Mouse (Mus musculus) C2C12 (cell line): ENCODE measurements at regions not wholly inside any gene's neighbourhood (a gene's known extent, or its start where the extent isn't known, plus 50 kb on each side); places are given as distances from the start of the nearest gene placed in this dataset.

Experiments used
- H3K27me3 ChIP-seq: one replicate; pipeline ENCODE4 v1.6.1; 2011; ENCODE audit not compliant: control insufficient read depth, insufficient read depth, insufficient read length
- H3K36me3 ChIP-seq: one replicate; pipeline ENCODE4 v1.6.1; 2011; ENCODE audit not compliant: control insufficient read depth, insufficient read depth
- H3K4me3 ChIP-seq: one replicate; pipeline ENCODE4 v1.5.1; 2011; ENCODE audit warnings: mild to moderate bottlenecking, control low read depth; ENCODE audit not compliant: poor library complexity, insufficient read depth, severe bottlenecking
- H3K79me2 ChIP-seq: one replicate; pipeline ENCODE4 v1.6.1; 2011; ENCODE audit not compliant: control insufficient read depth, insufficient read depth
- H3K79me3 ChIP-seq: one replicate; pipeline ENCODE4 v1.6.1; 2011; ENCODE audit warnings: low read depth, control low read depth
- H3ac ChIP-seq: one replicate; pipeline ENCODE3; 2011; ENCODE audit warnings: low read depth; ENCODE audit not compliant: control insufficient read depth, insufficient read length
- CEBPB ChIP-seq: IDR thresholded peaks from one replicate; pipeline ENCODE4 v1.6.1; 2011; ENCODE audit warnings: low read depth, mild to moderate bottlenecking, control low read depth, moderate library complexity
- CTCF ChIP-seq: IDR thresholded peaks from one replicate; pipeline ENCODE4 v1.5.1; 2011; ENCODE audit not compliant: control insufficient read depth, insufficient read depth, insufficient read length
- FOSL1 ChIP-seq: IDR thresholded peaks from one replicate; pipeline ENCODE4 v1.8.0; 2011; ENCODE audit warnings: mild to moderate bottlenecking, low read length; ENCODE audit not compliant: poor library complexity, insufficient read depth, severe bottlenecking
- MAX ChIP-seq: IDR thresholded peaks from one replicate; pipeline ENCODE4 v1.6.1; 2011; ENCODE audit warnings: mild to moderate bottlenecking, control low read depth
- MYOD1 ChIP-seq: IDR thresholded peaks from one replicate; pipeline ENCODE4 v1.6.1; 2011; ENCODE audit warnings: low read depth; ENCODE audit not compliant: control insufficient read depth, insufficient read length
- MYOG ChIP-seq: IDR thresholded peaks from one replicate; pipeline ENCODE4 v1.6.1; 2011; ENCODE audit not compliant: control insufficient read depth, insufficient read length; ENCODE audit errors: extremely low read depth
- USF1 ChIP-seq: IDR thresholded peaks from one replicate; pipeline ENCODE4 v1.6.1; 2011; ENCODE audit warnings: low read depth, mild to moderate bottlenecking, control low read depth, moderate library complexity

GRCm38 (mm10) chr5:106264536-106264935 lies 193.4 kb downstream of the Barhl2 start:
- TF ChIP-seq MAX, result no peak
- TF ChIP-seq USF1, result no peak
- no peak for TF ChIP-seq MYOD1
- no peak for TF ChIP-seq MYOG
- TF ChIP-seq FOSL1, result no peak
- no peak for TF ChIP-seq CEBPB
- TF ChIP-seq CTCF, result no peak
- no peak overlapping the region for H3K4me3 ChIP-seq
- H3K27me3 ChIP-seq, result no peaks in the 10 kb centered on the region
- H3ac ChIP-seq, result no peak overlapping the region
- H3K36me3 ChIP-seq, result no peaks in the 10 kb centered on the region
- no peaks in the 10 kb centered on the region for H3K79me3 ChIP-seq
- H3K79me2 ChIP-seq, result no peaks in the 10 kb centered on the region

- Histone ChIP-seq H3K4me3 (no peak overlapping the region), H3K79me2 (no peaks in the 10 kb centered on the region), H3K79me3 (no peaks in the 10 kb centered on the region), H3K36me3 (no peaks in the 10 kb centered on the region), H3ac (no peak overlapping the region), H3K27me3 (no peaks in the 10 kb centered on the region)
- TF ChIP-seq MYOD1 (no peak), FOSL1 (no peak), CTCF (no peak), MAX (no peak), MYOG (no peak), CEBPB (no peak), USF1 (no peak)
Observed at GRCm38 (mm10) chr5:106257179-106257578, 200.8 kb downstream of the Barhl2 start.

- Histone ChIP-seq H3K36me3 (no peaks in the 10 kb centered on the region), H3K27me3 (no peaks in the 10 kb centered on the region), H3K79me2 (no peaks in the 10 kb centered on the region), H3ac (no peak overlapping the region), H3K4me3 (no peak overlapping the region), H3K79me3 (no peaks in the 10 kb centered on the region)
- no peak for TF ChIP-seq MYOD1
- TF ChIP-seq CEBPB, result no peak
- TF ChIP-seq MAX, result no peak
- no peak for TF ChIP-seq CTCF
Observed at GRCm38 (mm10) chr5:106229154-106229553, 228.8 kb downstream of the Barhl2 start.

DNA sequence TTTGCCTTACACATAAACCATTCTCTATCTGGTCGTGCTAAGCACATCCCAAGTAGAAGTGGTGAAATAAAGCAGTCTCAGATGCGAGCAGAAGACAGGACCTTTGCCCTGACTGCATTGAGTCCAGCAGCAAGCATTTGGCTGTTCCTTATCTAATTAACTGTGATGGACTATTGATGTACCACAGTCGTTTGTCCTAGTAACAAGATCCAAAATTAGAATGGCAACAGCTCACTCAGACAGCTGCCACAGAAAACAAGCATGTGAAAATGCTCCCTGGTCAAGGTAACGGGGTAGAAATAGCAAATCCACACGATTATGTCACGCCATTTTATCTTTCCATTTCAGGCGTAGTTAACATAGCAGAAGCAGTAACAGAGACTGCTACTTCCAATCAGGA lies 233.8 kb downstream of the Barhl2 start:
- TF ChIP-seq CTCF (no peak), MYOD1 (no peak), FOSL1 (no peak), MAX (no peak), USF1 (no peak), MYOG (no peak), CEBPB (no peak)
- Histone ChIP-seq H3K36me3 (no peaks in the 10 kb centered on the region), H3K4me3 (no peak overlapping the region), H3K27me3 (no peaks in the 10 kb centered on the region), H3ac (no peak overlapping the region), H3K79me2 (no peaks in the 10 kb centered on the region), H3K79me3 (no peaks in the 10 kb centered on the region)

DNA sequence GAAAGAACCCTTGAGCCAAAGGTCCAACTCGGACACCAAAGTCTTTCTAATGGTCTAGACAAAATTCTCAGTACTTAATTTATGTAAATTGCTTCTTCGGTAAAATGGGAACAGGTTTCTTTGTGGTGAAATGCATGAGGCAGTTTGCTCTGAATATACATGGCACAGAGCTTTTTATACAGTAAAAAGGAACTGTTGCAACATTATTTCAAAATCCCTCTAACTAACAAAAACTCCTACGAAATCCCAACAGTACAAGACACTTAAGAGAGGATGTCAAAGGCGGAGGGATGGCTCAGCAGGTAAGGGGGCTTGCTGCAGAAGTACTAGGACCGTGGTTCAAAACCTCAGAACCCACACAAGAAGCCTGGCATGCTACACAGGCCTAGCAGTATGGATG lies 248.4 kb downstream of the Barhl2 start:
- Histone ChIP-seq H3K79me3 (no peaks in the 10 kb centered on the region), H3K36me3 (no peaks in the 10 kb centered on the region), H3K79me2 (no peaks in the 10 kb centered on the region), H3K4me3 (no peak overlapping the region), H3K27me3 (peaks cover 4% of the 10 kb centered on the region), H3ac (no peak overlapping the region)
- TF ChIP-seq FOSL1 (no peak), MYOG (no peak), MAX (no peak), CTCF (no peak), USF1 (no peak), MYOD1 (no peak), CEBPB (no peak)

- H3K4me3 ChIP-seq, result no peak overlapping the region
- no peaks in the 10 kb centered on the region for H3K79me3 ChIP-seq
- TF ChIP-seq FOSL1, result no peak
- TF ChIP-seq MYOG, result no peak
- TF ChIP-seq CTCF, result no peak
- TF ChIP-seq USF1, result no peak
- no peak for TF ChIP-seq CEBPB
- peaks cover 4% of the 10 kb centered on the region for H3K27me3 ChIP-seq
- no peak overlapping the region for H3ac ChIP-seq
- no peaks in the 10 kb centered on the region for H3K36me3 ChIP-seq
- no peaks in the 10 kb centered on the region for H3K79me2 ChIP-seq
Observed at GRCm38 (mm10) chr5:106207706-106208105, 250.3 kb downstream of the Barhl2 start.
